Mouse (Mus musculus) embryonic stem cell, embryonic (primary cell): ENCODE measurements at regions not wholly inside any gene's neighbourhood (a gene's known extent, or its start where the extent isn't known, plus 50 kb on each side); places are given as distances from the start of the nearest gene placed in this dataset.
"Not testable (repeated sequence)": the region's sequence is repeated elsewhere in the genome, so short reads cannot be mapped to it uniquely, and the experiment has no call there.

Experiments
- CTCF ChIA-PET, 4 experiments: fragments of 300-600 bp in 2 of 4; fragments of 350-600 bp in 2 of 4; sonication (Branson Sonifier 250); formaldehyde crosslinking; loops; one replicate each; lab custom pipeline; 2022; ENCODE audit warnings: inconsistent platforms in 2 of 4; lab: Charles Lee
- POLR2A ChIA-PET, 4 experiments: fragments of 300-600 bp in 2 of 4; fragments of 350-600 bp in 2 of 4; sonication (Branson Sonifier 250); formaldehyde crosslinking; loops; one replicate each; lab custom pipeline; 2022; ENCODE audit warnings: antibody characterized with exemption in 4 of 4, inconsistent platforms in 1 of 4; lab: Charles Lee

- CTCF ChIA-PET, result interaction anchor here in 2 of 4 experiments (0.6 kb wide), 2 partner anchors 18 to 469 kb away, joined by 3 to 4 read pairs; no protein-coding TSS in a partner anchor
- POLR2A ChIA-PET, result interaction anchor here in 1 of 4 experiments (0.6 kb wide), 1 partner anchor 12 kb away, joined by 3 read pairs; no protein-coding TSS in a partner anchor
Measured at GRCm38 (mm10) chr9:41429236-41429635, 267.7 kb upstream of the Ubash3b start.

GRCm38 (mm10) chr9:41426698-41427097 is 265.2 kb upstream of the Ubash3b start:
- ChIA-PET CTCF (no interaction called here), POLR2A (no interaction called here)

GRCm38 (mm10) chr9:41425225-41425624 is 263.7 kb upstream of the Ubash3b start:
- ChIA-PET CTCF (no interaction called here), POLR2A (no interaction called here)

GRCm38 (mm10) chr9:41413791-41414190 is 252.3 kb upstream of the Ubash3b start:
- ChIA-PET CTCF (no interaction called here), POLR2A (no interaction called here)

GRCm38 (mm10) chr9:41413091-41413490 is 251.6 kb upstream of the Ubash3b start:
- POLR2A ChIA-PET, result not testable (repeated sequence)

GRCm38 (mm10) chr9:41412174-41412757 is 250.8 kb upstream of the Ubash3b start:
- CTCF ChIA-PET, result no interaction called here

More at GRCm38 (mm10) chr9:41413091-41413490, 251.6 kb upstream of the Ubash3b start:
- CTCF ChIA-PET, result interaction anchor here in 1 of 4 experiments (0.6 kb wide), 1 partner anchor 36 kb away, joined by 3 read pairs; no protein-coding TSS in a partner anchor

GRCm38 (mm10) chr9:41408301-41408700 is 246.8 kb upstream of the Ubash3b start:
- ChIA-PET POLR2A (interaction anchor here in 1 of 4 experiments (0.6 to 0.8 kb wide), 2 partner anchors 20 to 54 kb away, joined by 3 read pairs; no protein-coding TSS in a partner anchor), CTCF (interaction anchor here in 1 of 4 experiments (0.6 kb wide), 1 partner anchor 430 kb away, joined by 4 read pairs; no protein-coding TSS in a partner anchor)

More at GRCm38 (mm10) chr9:41412174-41412757, 250.8 kb upstream of the Ubash3b start:
- POLR2A ChIA-PET, result no interaction called here

GRCm38 (mm10) chr9:41407078-41407477 is 245.6 kb upstream of the Ubash3b start:
- ChIA-PET CTCF (interaction anchor here in 1 of 4 experiments (0.6 kb wide), 1 partner anchor 27 kb away, joined by 5 read pairs; no protein-coding TSS in a partner anchor), POLR2A (no interaction called here)

GRCm38 (mm10) chr9:41402942-41403341 is 241.4 kb upstream of the Ubash3b start:
- CTCF ChIA-PET, result no interaction called here
- POLR2A ChIA-PET, result no interaction called here

GRCm38 (mm10) chr9:41400950-41401349 is 239.5 kb upstream of the Ubash3b start:
- CTCF ChIA-PET, result no interaction called here
- POLR2A ChIA-PET, result no interaction called here

GRCm38 (mm10) chr9:41395471-41395870 is 234.0 kb upstream of the Ubash3b start:
- CTCF ChIA-PET, result interaction anchor here in 1 of 4 experiments (0.6 kb wide), 1 partner anchor 167 kb away, joined by 3 read pairs; no protein-coding TSS in a partner anchor
- POLR2A ChIA-PET, result interaction anchor here in 1 of 4 experiments (0.9 kb wide), 1 partner anchor 10 kb away, joined by 5 read pairs; no protein-coding TSS in a partner anchor

GRCm38 (mm10) chr9:41391591-41392320 is 230.3 kb upstream of the Ubash3b start:
- POLR2A ChIA-PET, result no interaction called here
- CTCF ChIA-PET, result interaction anchor here in 2 of 4 experiments (0.6 to 1.7 kb wide), 5 partner anchors 93 to 184 kb away, joined by 4 to 6 read pairs (median 4); no protein-coding TSS in a partner anchor

- POLR2A ChIA-PET, result no interaction called here
- CTCF ChIA-PET, result interaction anchor here in 2 of 4 experiments (0.6 kb wide), 2 partner anchors 83 to 191 kb away, joined by 3 read pairs; no protein-coding TSS in a partner anchor
Measured at GRCm38 (mm10) chr9:41379283-41379682, 217.8 kb upstream of the Ubash3b start.

- POLR2A ChIA-PET, result interaction anchor here in 1 of 4 experiments (0.6 kb wide), 1 partner anchor 222 kb away, joined by 3 read pairs; no protein-coding TSS in a partner anchor
- CTCF ChIA-PET, result interaction anchor here in 1 of 4 experiments (0.7 kb wide), 1 partner anchor 595 kb away, joined by 3 read pairs; no protein-coding TSS in a partner anchor
Measured at GRCm38 (mm10) chr9:41378627-41379231, 217.2 kb upstream of the Ubash3b start.

GRCm38 (mm10) chr9:41377701-41378626 is 216.5 kb upstream of the Ubash3b start:
- POLR2A ChIA-PET, result interaction anchor here in 2 of 4 experiments (0.6 to 0.7 kb wide), 2 partner anchors 75 to 223 kb away, joined by 3 read pairs; no protein-coding TSS in a partner anchor
- CTCF ChIA-PET, result interaction anchor here in 1 of 4 experiments (0.7 kb wide), 1 partner anchor 596 kb away, joined by 3 read pairs; no protein-coding TSS in a partner anchor

GRCm38 (mm10) chr9:41376948-41377700 is 215.6 kb upstream of the Ubash3b start:
- POLR2A ChIA-PET, result interaction anchor here in 1 of 4 experiments (0.7 kb wide), 1 partner anchor 76 kb away, joined by 3 read pairs; no protein-coding TSS in a partner anchor
- CTCF ChIA-PET, result no interaction called here

- ChIA-PET POLR2A (no interaction called here), CTCF (no interaction called here)
Measured at GRCm38 (mm10) chr9:41375984-41376651, 214.6 kb upstream of the Ubash3b start.
